Mouse (Mus musculus): Measurements from ENCODE around the gene P4ha2. TPM values are rescaled to one million over a fixed set of nuclear protein-coding genes. Genes with fewer than 3 reads are reported as not detected.

The P4ha2 gene
- total RNA-seq, 2 experiments from 2014 or later: 20.6 to 29.8 TPM

GRCm38 (mm10) chr11:54107239-54107638, 7.3 kb downstream of the P4ha2 start:
- DNase-seq: no peak

GRCm38 (mm10) chr11:54108131-54108530, 8.2 kb downstream of the P4ha2 start:
- no peak for DNase-seq

- DNase-seq: no peak
Observed at GRCm38 (mm10) chr11:54108894-54109293, 9.0 kb downstream of the P4ha2 start.

GRCm38 (mm10) chr11:54111291-54111690, 11.4 kb downstream of the P4ha2 start:
- DNase-seq: no peak

- DNase-seq: no peak
Observed at GRCm38 (mm10) chr11:54111976-54112741, 12.3 kb downstream of the P4ha2 start.

GRCm38 (mm10) chr11:54112920-54113319, 13.0 kb downstream of the P4ha2 start:
- peak; percentile 92 for DNase-seq

- no peak for DNase-seq
Observed at GRCm38 (mm10) chr11:54113352-54113751, 13.5 kb downstream of the P4ha2 start.

GRCm38 (mm10) chr11:54114746-54115145, 14.9 kb downstream of the P4ha2 start:
- DNase-seq: no peak

- no peak for DNase-seq
Observed at GRCm38 (mm10) chr11:54115301-54115700, 15.4 kb downstream of the P4ha2 start.

- no peak for DNase-seq
Observed at GRCm38 (mm10) chr11:54115911-54116310, 16.0 kb downstream of the P4ha2 start.

GRCm38 (mm10) chr11:54116406-54116805, 16.5 kb downstream of the P4ha2 start:
- no peak for DNase-seq

GRCm38 (mm10) chr11:54117096-54117495, 17.2 kb downstream of the P4ha2 start:
- DNase-seq: no peak

- DNase-seq: no peak
Observed at GRCm38 (mm10) chr11:54119126-54119525, 19.2 kb downstream of the P4ha2 start.

GRCm38 (mm10) chr11:54119740-54120360, 20.0 kb downstream of the P4ha2 start:
- DNase-seq: no peak

- peak; percentile 76 for DNase-seq
Observed at GRCm38 (mm10) chr11:54122416-54123264, 22.7 kb downstream of the P4ha2 start.

GRCm38 (mm10) chr11:54125982-54126648, 26.2 kb downstream of the P4ha2 start:
- no peak for DNase-seq

GRCm38 (mm10) chr11:54126654-54127374, 26.9 kb downstream of the P4ha2 start:
- peak in 1 of 2 experiments; percentile 18 for DNase-seq

GRCm38 (mm10) chr11:54127397-54127796, 27.5 kb downstream of the P4ha2 start:
- no peak for DNase-seq

- DNase-seq: no peak
Observed at GRCm38 (mm10) chr11:54129955-54130354, 30.1 kb downstream of the P4ha2 start.

- DNase-seq: no peak
Observed at GRCm38 (mm10) chr11:54130721-54131120, 30.8 kb downstream of the P4ha2 start.

GRCm38 (mm10) chr11:54132290-54132689, 32.4 kb downstream of the P4ha2 start:
- DNase-seq: no peak

GRCm38 (mm10) chr11:54134905-54135304, 35.0 kb downstream of the P4ha2 start:
- DNase-seq: no peak

Data from layer of hippocampus, postnatal 36 days (tissue).